Mouse (Mus musculus) small intestine, adult 2 months (tissue): ENCODE data around the gene Cpeb3.

Experiments used
- CTCF ChIP-seq: fragments of 200-500 bp; IDR thresholded peaks from 2 replicates; pipeline ENCODE4 v1.5.1; 2012; ENCODE audit warnings: low read depth, mild to moderate bottlenecking, control low read depth, inconsistent platforms, low read length, moderate library complexity, mixed read lengths; ENCODE audit not compliant: insufficient replicate concordance, insufficient read length; ENCODE audit errors: extremely low read depth
- POLR2A ChIP-seq: fragments of 200-500 bp; IDR thresholded peaks from 2 replicates; pipeline ENCODE4 v1.6.1; 2012; ENCODE audit warnings: low read depth, mild to moderate bottlenecking, control low read depth, inconsistent platforms, low read length, moderate library complexity

DNA sequence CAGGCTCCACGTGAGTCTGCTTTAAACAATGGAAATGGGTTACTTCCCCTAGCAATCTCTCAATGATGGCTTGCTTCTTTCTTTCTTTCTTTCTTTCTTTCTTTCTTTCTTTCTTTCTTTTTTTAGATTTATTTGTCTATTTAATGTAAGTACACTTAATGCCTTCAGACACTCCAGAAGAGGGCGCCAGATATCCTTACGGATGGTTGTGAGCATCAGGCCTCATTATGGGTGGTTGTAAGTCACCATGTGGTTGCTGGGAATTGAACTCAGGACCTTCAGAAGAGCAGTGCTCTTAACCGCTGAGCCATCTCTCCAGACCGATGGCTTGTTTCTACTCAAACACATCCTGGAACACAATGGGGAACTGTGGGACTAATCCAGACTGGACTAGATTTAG lies 32.8 kb upstream of the Cpeb3 start:
- TF ChIP-seq POLR2A (no peak), CTCF (no peak)
